Mouse (Mus musculus) liver, embryonic 11.5 days (tissue): Measurements from ENCODE around the gene Krt78. TPM values are rescaled to one million over a fixed set of nuclear protein-coding genes. Genes with fewer than 3 reads are reported as not detected.
A peak's percentile ranks its signal among the peaks of the same experiment; 100 is the strongest.

Source experiments
- ATAC-seq: fragments of 200-750 bp; cut with Nextera tagmentation; replicated peaks from 2 replicates; pipeline ENCODE4 v1.8.0; 2017; ENCODE audit warnings: moderate number of reproducible peaks, mild to moderate bottlenecking, moderate TSS enrichment, moderate library complexity; ENCODE audit not compliant: low FRiP score
- DNase-seq: peaks from one replicate; pipeline ENCODE4 v3.0.0-alpha.2; 2017; ENCODE audit warnings: low spot score
- H3K27ac ChIP-seq: fragments of 300-500 bp; sonication (generic); 2 replicates; pipeline ENCODE4 v1.5.1; 2014; ENCODE audit warnings: mild to moderate bottlenecking, low read depth, low read length, control low read depth
- H3K27me3 ChIP-seq: fragments of 300-500 bp; sonication (generic); replicated peaks from 2 replicates; pipeline ENCODE4 v1.6.1; 2014; ENCODE audit warnings: low read length, mixed read lengths; ENCODE audit not compliant: control insufficient read depth, insufficient read depth
- H3K36me3 ChIP-seq: fragments of 300-500 bp; sonication (generic); 2 replicates; pipeline ENCODE4 v1.6.1; 2014; ENCODE audit warnings: mild to moderate bottlenecking, low read length, moderate library complexity, mixed read lengths; ENCODE audit not compliant: control insufficient read depth, insufficient read depth
- H3K4me1 ChIP-seq: fragments of 300-500 bp; sonication (generic); replicated peaks from 2 replicates; pipeline ENCODE4 v1.6.1; 2014; ENCODE audit warnings: low read length, mixed read lengths; ENCODE audit not compliant: control insufficient read depth, insufficient read depth
- H3K4me2 ChIP-seq: fragments of 300-500 bp; sonication (generic); 2 replicates; pipeline ENCODE4 v1.6.1; 2014; ENCODE audit warnings: mild to moderate bottlenecking, control low read depth, moderate library complexity
- H3K4me3 ChIP-seq: fragments of 300-500 bp; sonication (generic); 2 replicates; pipeline ENCODE4 v1.5.1; 2014; ENCODE audit warnings: low read depth, low read length, control low read depth
- H3K9ac ChIP-seq: fragments of 300-500 bp; sonication (generic); 2 replicates; pipeline ENCODE4 v1.6.1; 2014; ENCODE audit warnings: low read depth, low read length, control low read depth
- H3K9me3 ChIP-seq: fragments of 300-500 bp; sonication (generic); 2 replicates; pipeline ENCODE4 v1.6.1; 2016; ENCODE audit warnings: low read length, inconsistent platforms, mixed read lengths; ENCODE audit not compliant: control insufficient read depth
- WGBS: fragments of 180-500 bp; shearing (Covaris S2); extraction: QIAGEN DNeasy Blood & Tissue Kit; methylation state at CpG from one replicate; pipeline ENCODE4 v1.1.7; 2014; 5-methylcytosine and 5-hydroxymethylcytosine counted together
- polyA plus RNA-seq: library from polyadenylated mRNA; unstranded; fragments of >200 nt; fragmentation: Nextera tagmentation; extraction: Ambion mirVana; gene quantifications from 2 replicates; pipeline ENCODE4 v1.2.1, GENCODE M21; 2014

Gene Krt78
- polyA plus RNA-seq, 1 experiment from 2014 or later: not detected

DNA sequence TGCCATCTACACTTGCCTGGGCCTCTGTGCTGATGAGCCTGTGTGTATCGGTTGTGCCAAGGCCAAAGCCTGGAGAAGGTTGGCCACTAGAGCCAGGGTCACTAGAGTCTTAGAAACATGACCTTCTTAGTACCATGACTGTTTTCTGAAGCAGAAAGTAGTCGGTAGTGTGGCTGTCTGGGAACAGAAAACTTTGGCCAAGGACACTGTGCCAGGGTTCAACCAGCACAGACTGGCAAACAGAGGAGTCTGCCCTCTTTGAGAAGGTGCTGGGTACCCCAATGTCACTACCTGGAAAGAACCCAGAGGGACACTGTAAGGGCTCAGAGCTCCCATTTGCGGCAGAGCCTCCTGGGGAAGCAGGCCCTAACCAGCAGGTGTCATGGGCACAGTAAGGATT, 22.6 kb upstream of the Krt78 start:
- no peaks in the 10 kb centered on the region; the same call in none of the 2 replicates for H3K27me3 ChIP-seq
- no peak for ATAC-seq
- no peak for DNase-seq
- peak overlapping the region; percentile 44; the same call in 1 of the 2 replicates for H3K4me3 ChIP-seq
- peaks cover 26% of the 10 kb centered on the region for H3K4me1 ChIP-seq
- 54% methylated on average over 3 of the region's 3 CpGs for WGBS
- H3K9ac ChIP-seq: peak overlapping the region; percentile 78
- H3K27ac ChIP-seq: peak overlapping the region; percentile 73
- H3K4me2 ChIP-seq: peak overlapping the region; percentile 85
- H3K9me3 ChIP-seq: no peaks in the 10 kb centered on the region
- H3K36me3 ChIP-seq: no peaks in the 10 kb centered on the region

DNA sequence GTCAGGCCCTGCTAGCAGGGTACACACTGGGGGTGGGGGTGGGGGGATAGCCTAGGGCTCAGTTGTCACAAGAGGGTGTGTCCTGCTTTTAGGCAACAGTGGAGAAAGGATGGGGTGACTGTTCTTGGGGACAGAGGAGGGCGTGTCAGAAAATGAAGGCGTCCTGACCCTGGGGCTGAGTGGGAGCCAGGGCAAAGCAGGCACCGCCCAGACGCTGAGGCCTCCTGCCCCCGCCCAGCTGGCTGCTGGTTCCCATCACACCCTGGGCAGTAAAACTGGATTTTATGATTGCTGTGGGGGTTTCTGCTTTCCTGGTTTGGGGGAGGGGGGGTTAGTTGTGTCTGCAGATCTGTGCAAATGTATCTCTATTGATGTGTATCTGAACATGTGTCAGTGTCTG, 21.9 kb upstream of the Krt78 start:
- H3K36me3 ChIP-seq: no peaks in the 10 kb centered on the region
- ATAC-seq (no peak), DNase-seq (no peak)
- H3K9ac ChIP-seq: 0 out of 2 replicates have a peak overlapping the region, but pooled peaks have one; percentile 12
- 45% methylated on average over 5 of the region's 5 CpGs for WGBS
- no peaks in the 10 kb centered on the region for H3K9me3 ChIP-seq
- no peak overlapping the region for H3K4me2 ChIP-seq
- H3K27ac ChIP-seq: peak overlapping the region; percentile 73; the same call in 1 of the 2 replicates
- H3K4me1 ChIP-seq: peaks cover 26% of the 10 kb centered on the region
- no peaks in the 10 kb centered on the region; the same call in none of the 2 replicates for H3K27me3 ChIP-seq
- H3K4me3 ChIP-seq: no peak overlapping the region

DNA sequence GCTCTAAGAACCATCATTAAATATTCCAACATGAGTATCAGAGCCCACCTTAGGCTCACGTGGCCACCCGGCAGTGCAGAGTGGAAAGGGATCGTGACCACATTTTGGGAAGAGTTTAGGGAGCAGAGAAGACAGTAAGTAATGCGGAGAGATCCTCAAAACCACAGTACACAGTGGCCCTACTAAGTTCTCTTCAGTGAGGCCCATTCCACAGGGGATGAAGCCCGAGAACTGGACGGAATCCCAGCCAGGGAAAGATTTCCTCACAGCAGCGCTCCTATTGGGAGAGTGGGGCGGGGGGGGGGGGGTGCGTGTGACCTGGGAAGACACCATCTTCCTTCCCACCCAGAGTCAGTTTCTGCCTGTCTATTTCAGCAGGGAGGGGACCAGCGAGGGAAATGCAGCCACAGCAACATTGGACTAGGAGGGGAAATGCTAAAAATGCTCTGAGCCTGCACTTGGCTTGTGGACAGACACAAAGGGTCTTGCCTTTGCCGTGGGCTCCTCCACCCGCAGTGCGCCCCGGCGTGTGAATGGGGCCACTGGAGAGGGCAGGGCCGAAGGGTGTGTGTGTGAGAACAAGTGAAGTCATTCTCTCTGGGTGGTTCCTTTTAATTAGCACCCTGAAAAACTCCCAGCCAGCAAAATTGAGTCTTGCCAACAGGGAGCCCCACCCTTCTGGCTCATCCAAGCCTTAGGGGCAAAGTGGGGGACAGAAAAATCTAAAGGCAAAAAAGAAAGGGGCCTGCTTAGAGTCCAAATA, 20.2 kb upstream of the Krt78 start:
- H3K9me3 ChIP-seq: no peaks in the 10 kb centered on the region
- H3K4me3 ChIP-seq: no peak overlapping the region
- ATAC-seq: no peak
- no peaks in the 10 kb centered on the region for H3K36me3 ChIP-seq
- H3K4me1 ChIP-seq: peaks cover 26% of the 10 kb centered on the region
- DNase-seq: no peak
- no peak overlapping the region for H3K9ac ChIP-seq
- H3K4me2 ChIP-seq: no peak overlapping the region
- no peak overlapping the region for H3K27ac ChIP-seq
- H3K27me3 ChIP-seq: no peaks in the 10 kb centered on the region; the same call in none of the 2 replicates
- 60% methylated on average over 16 of the region's 16 CpGs for WGBS

DNA sequence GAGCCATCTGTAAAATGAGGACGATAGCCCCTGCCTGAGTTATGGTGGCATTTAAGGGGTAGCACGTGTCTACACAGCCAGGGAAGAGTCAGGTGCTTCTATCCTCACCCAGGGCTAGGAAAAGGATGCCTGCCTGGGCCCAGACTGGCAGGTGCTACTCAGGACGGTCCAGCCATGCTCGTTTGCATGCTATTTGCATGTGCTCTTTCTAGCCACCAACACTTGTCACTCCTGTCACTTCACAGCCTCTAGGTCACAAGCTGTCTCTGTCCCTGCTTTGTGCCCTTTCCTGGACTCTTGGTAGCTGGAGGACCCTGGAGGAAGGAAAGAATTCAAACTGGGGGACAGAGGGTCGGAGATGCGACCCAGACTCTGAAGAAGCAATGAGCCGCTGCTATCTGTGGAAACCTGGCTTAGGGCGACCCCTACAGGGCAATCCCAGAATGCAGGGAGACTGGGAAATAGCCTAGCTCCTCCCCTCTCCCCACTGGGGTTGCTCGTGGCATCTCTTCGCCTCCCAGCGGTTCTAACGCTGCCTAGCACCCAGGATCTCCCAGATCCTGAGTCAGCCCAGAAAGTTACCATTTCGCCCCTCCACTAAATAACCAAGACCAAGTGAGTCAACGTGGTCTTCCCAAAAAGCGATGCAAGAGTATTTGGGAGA, 19.5 kb upstream of the Krt78 start:
- Histone ChIP-seq H3K9me3 (no peaks in the 10 kb centered on the region), H3K4me3 (no peak overlapping the region), H3K4me2 (no peak overlapping the region), H3K4me1 (peaks cover 26% of the 10 kb centered on the region), H3K27me3 (no peaks in the 10 kb centered on the region; the same call in none of the 2 replicates), H3K27ac (no peak overlapping the region), H3K36me3 (no peaks in the 10 kb centered on the region), H3K9ac (no peak overlapping the region)
- 16% methylated on average over 15 of the region's 15 CpGs for WGBS
- ATAC-seq (peak; percentile 31; the same call in 1 of the 2 replicates), DNase-seq (peak; percentile 95)

DNA sequence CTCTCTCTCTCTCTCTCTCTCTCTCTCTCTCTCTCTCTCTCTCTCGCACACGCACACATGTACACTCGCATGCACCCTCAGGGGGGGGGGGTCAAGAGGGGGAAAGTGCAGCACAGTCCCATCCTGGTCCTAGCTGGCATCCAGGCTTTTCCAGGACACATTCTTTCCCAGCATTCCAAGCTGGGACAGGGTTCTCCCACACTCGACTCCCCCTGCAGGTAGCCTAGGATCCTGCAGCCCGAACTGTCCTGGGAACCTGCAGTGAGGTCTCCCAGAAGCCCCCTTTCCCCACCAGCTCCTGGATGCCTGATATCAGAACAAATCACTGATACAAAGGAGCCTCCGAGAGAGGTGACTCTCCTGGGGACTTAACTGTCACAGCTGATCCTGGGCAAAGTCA, 16.4 kb upstream of the Krt78 start:
- no peak overlapping the region for H3K9ac ChIP-seq
- H3K27ac ChIP-seq: no peak overlapping the region
- no peaks in the 10 kb centered on the region; the same call in none of the 2 replicates for H3K27me3 ChIP-seq
- ATAC-seq (no peak), DNase-seq (no peak)
- no peaks in the 10 kb centered on the region for H3K4me1 ChIP-seq
- WGBS: 3% methylated on average over 3 of the region's 6 CpGs
- no peak overlapping the region for H3K4me3 ChIP-seq
- H3K9me3 ChIP-seq: no peaks in the 10 kb centered on the region
- H3K4me2 ChIP-seq: no peak overlapping the region
- no peaks in the 10 kb centered on the region for H3K36me3 ChIP-seq

DNA sequence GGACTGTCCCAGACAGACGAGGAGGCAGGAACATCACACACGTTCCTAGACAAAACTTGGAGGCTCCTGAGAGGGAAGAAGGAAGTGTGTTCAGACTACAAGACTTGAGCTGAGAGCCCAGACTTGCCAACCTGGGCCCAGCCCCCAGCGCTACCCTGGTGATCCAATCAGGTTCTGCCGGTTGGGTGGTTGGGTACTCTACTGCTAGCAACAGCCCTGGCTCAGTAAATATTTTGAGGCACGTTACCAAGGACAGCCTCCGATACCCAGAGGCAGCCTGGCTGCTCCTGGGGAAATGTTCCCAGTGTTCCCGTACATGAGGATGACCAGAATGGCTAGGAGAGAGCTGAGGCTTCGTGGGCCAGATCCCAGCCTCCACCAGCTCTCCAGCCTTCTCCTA, 12.7 kb upstream of the Krt78 start:
- H3K9me3 ChIP-seq: no peaks in the 10 kb centered on the region
- WGBS: 77% methylated on average over 8 of the region's 8 CpGs
- no peaks in the 10 kb centered on the region; the same call in 1 of the 2 replicates for H3K27me3 ChIP-seq
- ATAC-seq: no peak
- H3K36me3 ChIP-seq: no peaks in the 10 kb centered on the region
- no peaks in the 10 kb centered on the region for H3K4me1 ChIP-seq
- H3K27ac ChIP-seq: no peak overlapping the region
- H3K4me3 ChIP-seq: no peak overlapping the region
- no peak for DNase-seq
- no peak overlapping the region for H3K4me2 ChIP-seq
- H3K9ac ChIP-seq: no peak overlapping the region

DNA sequence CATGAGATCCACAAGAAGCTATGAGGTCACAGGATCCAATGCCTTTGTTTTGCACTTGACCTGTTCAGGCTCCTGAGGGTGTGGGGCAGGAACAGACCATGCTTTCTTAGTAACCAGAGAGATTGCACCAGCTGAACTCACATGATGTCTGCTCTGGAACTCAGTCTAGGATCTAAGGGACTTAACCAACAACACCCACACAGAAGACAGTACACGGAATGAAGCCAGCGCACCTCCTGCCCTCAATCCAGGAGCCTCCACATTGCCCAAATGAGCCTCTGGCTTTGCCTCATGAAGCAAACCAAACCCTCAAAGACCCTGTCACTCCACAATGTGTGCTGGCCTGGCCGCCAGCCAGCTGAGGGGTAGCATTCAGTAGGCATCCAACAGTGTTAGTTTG, 4.8 kb upstream of the Krt78 start:
- H3K9me3 ChIP-seq: no peaks in the 10 kb centered on the region
- no peak overlapping the region for H3K4me2 ChIP-seq
- 79% methylated on average over 3 of the region's 3 CpGs for WGBS
- H3K36me3 ChIP-seq: no peaks in the 10 kb centered on the region
- no peaks in the 10 kb centered on the region; the same call in 1 of the 2 replicates for H3K27me3 ChIP-seq
- DNase-seq (no peak), ATAC-seq (no peak)
- H3K27ac ChIP-seq: no peak overlapping the region
- H3K4me3 ChIP-seq: no peak overlapping the region
- H3K4me1 ChIP-seq: no peaks in the 10 kb centered on the region
- H3K9ac ChIP-seq: no peak overlapping the region

DNA sequence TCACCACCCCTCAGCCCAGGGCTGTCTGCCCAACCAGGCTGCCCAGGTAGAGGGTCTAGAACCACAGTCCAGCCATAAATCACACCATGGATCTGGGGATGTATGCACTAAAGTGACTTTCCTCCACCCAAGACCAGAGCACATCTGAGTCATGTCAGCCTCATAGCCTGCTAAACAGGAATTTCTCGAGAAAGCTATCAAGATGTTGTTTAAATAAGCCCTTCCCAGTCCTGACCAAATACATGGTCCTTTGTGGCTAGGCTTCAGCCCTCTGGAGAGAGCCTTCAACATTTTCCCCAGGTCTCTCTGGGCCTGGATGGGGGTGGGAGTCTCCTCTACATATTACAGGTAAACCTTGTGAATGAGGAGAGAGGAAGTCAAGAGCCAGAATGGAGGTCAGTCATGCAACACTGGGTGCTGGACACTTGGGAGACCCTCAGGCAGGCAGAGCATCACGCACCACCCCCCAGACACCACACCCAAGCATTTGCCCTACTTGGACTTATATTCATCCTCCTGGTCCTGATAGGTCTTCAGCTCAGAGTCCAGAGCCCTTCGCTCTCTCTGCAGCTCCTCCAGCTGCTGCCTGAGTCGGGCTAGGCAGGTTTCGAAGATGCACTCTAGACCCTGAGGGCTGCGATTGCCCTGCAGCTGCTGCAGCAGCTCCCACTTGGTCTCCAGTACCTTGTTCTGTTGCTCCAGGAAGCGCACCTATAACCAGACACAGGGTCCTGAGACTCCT, 1.2 kb downstream of the Krt78 start:
- H3K27ac ChIP-seq: no peak overlapping the region
- no peaks in the 10 kb centered on the region for H3K4me1 ChIP-seq
- DNase-seq (no peak), ATAC-seq (no peak)
- no peak overlapping the region for H3K4me3 ChIP-seq
- WGBS: 83% methylated on average over 7 of the region's 7 CpGs
- no peaks in the 10 kb centered on the region for H3K36me3 ChIP-seq
- no peak overlapping the region for H3K9ac ChIP-seq
- H3K4me2 ChIP-seq: no peak overlapping the region
- no peaks in the 10 kb centered on the region for H3K27me3 ChIP-seq
- no peaks in the 10 kb centered on the region for H3K9me3 ChIP-seq
